Mouse (Mus musculus) adrenal gland, adult (tissue): Measurements from ENCODE around the gene Fer.

Experiments used
- DNase-seq, 2 experiments: peaks; one replicate each; pipeline ENCODE4 v3.0.0; 2022 to 2023; ENCODE audit warnings: low spot score in 1 of 2; ENCODE audit not compliant: inconsistent age in 2 of 2

Fer gene

DNA sequence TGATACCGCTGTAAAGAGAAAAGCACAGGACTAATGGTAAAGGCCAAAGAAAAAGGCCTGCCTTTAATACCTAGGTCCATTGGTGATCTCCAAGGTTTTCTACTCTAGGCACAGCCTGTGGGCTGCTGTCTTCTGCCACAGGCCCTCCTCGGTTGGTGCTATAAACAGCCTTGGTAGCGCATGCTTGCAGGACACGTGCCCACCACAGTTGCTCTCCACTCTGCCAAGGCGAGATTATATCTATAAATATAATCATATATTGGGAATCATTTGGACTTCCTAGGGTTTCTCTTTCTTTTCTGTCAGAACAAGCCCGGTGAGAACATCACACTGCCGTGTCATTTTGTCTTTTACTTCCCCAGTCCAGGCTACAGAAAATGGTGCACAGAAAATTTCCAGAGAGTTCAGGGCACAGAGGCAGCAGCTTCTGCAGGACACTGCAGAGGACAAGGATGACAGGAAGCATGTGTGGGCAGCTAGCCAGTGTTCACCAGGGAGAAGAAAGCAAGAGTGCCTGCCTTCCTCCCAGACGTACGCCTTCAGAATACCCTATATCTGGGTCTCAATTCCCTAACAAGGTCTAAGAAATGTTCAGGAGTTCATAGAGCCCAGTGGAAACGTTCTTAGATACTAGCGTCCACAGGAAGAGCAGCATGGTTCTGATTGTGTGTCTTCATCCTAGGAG is 276.5 kb downstream of the Fer start:
- no peak for DNase-seq

DNA sequence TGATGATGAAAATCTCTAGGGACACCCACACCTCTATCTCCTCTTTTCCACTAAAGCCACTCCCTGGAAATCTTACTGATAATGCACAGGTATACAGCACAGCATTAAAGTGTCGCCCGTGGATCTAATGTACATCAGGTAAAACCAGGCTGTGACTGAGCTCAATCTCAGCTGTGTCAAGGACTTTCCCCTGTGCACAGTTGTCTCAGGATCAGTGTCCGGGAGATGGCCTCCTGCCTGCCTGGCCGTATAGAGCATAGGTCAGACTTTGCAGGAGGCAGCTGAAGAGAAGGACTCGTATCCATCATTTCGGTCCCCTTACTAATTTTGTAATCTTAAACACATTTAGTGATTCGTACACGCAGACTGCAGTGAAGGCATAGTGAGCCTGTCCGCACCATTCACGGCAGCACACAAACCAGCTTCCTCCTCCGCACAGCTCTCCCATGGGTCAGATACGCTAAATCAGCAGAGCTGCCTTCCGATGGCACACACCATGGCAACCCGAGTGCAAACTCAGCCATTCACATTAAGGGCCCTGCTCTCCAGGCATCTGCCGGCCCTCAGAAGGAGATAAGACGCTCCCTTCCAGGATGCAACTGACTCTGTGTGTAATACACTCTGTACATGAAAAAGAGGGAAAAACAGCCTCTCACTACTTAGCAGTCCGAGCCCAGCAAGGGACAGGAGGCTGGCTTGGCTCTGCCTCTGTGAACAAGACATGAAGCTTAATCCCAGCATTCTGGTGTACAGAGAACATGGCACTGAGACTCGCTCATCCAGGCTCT is 277.4 kb downstream of the Fer start:
- DNase-seq, result no peak

DNA sequence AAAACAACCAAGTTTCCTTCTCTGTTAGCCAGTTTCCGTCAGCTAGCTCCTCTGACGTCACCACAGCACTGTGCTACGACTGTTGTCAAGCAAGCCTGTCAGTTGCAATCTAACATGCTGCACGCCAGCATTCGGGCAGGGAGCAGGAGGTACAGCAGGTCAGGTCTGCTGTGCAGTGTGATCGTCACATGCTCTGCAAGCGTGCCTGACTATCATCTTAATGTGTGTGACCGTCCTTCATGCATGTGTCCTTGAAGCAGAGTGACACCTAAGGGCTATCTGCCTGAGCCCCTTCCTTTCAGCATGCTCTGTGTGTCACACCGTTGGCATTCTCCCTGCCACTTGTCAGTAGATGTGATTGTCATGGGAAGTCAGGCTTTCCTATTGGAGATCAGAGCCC is 279.0 kb downstream of the Fer start:
- no peak for DNase-seq

- DNase-seq, result no peak
Observed at GRCm38 (mm10) chr17:64146409-64146808, 283.5 kb downstream of the Fer start.

- no peak for DNase-seq
Observed at GRCm38 (mm10) chr17:64150717-64151116, 287.9 kb downstream of the Fer start.

GRCm38 (mm10) chr17:64167731-64168130 is 304.9 kb downstream of the Fer start:
- DNase-seq, result no peak

- DNase-seq, result no peak
Observed at GRCm38 (mm10) chr17:64170019-64170418, 307.2 kb downstream of the Fer start.

DNA sequence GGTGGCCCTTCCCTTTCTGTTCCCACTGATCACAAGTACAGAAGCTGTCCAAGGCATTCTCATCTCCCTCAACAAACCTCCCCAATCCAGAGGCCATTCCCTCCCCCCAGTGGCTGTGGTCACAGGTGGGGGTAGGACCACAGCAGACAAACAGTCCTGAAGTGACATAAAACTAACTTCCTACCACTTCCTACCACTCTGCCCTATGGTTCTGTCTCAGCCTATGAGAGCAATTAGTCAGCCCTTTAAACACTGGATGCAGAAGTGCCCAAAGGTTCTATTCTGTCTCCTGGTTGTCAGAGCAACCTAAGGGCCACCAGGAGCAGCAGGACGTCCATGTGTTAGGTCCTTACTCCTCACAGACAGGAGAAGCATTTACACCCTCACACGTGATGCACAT is 309.6 kb downstream of the Fer start:
- no peak for DNase-seq

DNA sequence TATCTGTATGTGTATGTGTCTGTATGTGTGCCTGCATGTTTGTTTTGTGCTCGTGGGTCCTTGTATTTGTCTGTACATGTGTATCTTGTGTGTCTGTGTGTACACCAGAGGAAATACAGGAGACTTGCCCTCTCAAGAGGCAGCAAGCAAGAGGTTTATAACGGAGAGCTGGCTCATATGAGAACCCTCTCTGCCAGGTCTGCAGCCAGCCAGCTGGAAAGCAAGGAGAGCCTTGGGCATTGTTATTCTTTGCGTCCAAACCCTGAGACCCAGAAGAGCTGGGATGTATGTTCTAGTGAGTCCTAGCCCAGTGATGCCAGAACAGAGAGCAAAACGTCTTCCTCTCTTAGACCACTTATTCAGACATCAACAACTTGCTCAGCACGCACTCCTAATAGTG is 317.7 kb downstream of the Fer start:
- no peak for DNase-seq

DNA sequence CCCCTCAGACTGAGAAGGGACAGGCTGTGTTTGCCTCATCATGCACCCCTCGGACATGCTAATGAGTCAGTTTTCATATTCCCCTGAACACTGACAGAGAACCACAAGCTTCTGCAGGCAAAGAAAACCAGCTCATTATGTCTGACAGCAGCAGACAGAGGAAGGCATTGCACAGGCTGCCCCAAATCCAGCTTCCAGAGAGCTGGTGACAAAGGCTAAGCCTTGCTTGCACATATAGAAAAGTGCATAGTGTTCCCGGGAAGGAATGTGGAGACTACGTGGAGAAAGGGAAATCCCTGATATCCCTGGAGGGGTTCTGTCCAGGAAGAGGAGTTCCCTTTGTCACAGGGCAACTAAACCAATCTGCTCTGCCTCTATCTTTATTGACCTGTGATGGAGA is 318.4 kb downstream of the Fer start:
- no peak for DNase-seq

GRCm38 (mm10) chr17:64182599-64182998 is 319.7 kb downstream of the Fer start:
- DNase-seq, result no peak

GRCm38 (mm10) chr17:64183196-64183595 is 320.3 kb downstream of the Fer start:
- DNase-seq, result no peak
